Mouse (Mus musculus): ENCODE results near the gene Adamts20. TPM values are rescaled to one million over a fixed set of nuclear protein-coding genes. Genes with fewer than 3 reads are reported as not detected.

Adamts20 gene
- total RNA-seq, 2 experiments from 2014 or later: 11.1 to 14.0 TPM

Other genes with a start within 250 kb of the Adamts20 start
- 1 to 10 TPM; 2.7 to 3.5 TPM for gene Pus7l, start 78.1 kb upstream of the Adamts20 start, total RNA-seq (2021)
- 1 to 10 TPM; 2.4 to 2.5 TPM for gene Irak4, start 78.2 kb upstream of the Adamts20 start, total RNA-seq (2021)
- 10 to 100 TPM; 57.1 to 75.3 TPM for gene Twf1, start 124.5 kb upstream of the Adamts20 start, total RNA-seq (2021)
- 1 to 10 TPM; 7.7 to 8.4 TPM for gene Tmem117, start 163.8 kb upstream of the Adamts20 start, total RNA-seq (2021)

All from layer of hippocampus, adult 18-20 months (tissue).